Mouse (Mus musculus) intestine, embryonic 14.5 days (tissue): ENCODE results near the gene C3ar1. TPM values are rescaled to one million over a fixed set of nuclear protein-coding genes. Genes with fewer than 3 reads are reported as not detected.

Experiments
- microRNA-seq: library from miRNA; unstranded; fragments of <30 nt; microRNA quantifications from one replicate; pipeline ENCODE4, GENCODE M21; 2016
- polyA plus RNA-seq: library from polyadenylated mRNA; unstranded; fragments of >200 nt; fragmentation: Nextera tagmentation; extraction: Ambion mirVana; gene quantifications from 2 replicates; pipeline ENCODE4 v1.2.1, GENCODE M21; 2014

The C3ar1 gene
- polyA plus RNA-seq, 1 experiment from 2014 or later: 1.9 TPM

Small RNAs within 50 kb of the gene (microRNA-seq; reads per million reads assigned to microRNA genes)
- gene Mir7231: 0.42 reads per million

Other genes starting within 250 kb of the C3ar1 start
- gene Gdf3, start 246.1 kb downstream of the C3ar1 start, polyA plus RNA-seq: 0.11 TPM in 1 of 2 replicates, not detected in the other
- not detected in 2 replicates for gene Dppa3, start 229.8 kb downstream of the C3ar1 start, polyA plus RNA-seq
- 0.15 and 0.17 TPM in 2 replicates for gene Nanog, start 148.7 kb downstream of the C3ar1 start, polyA plus RNA-seq
- 17.6 and 21.5 TPM in 2 replicates for gene Slc2a3, start 54.5 kb downstream of the C3ar1 start, polyA plus RNA-seq
- gene Foxj2, start 36.2 kb downstream of the C3ar1 start, polyA plus RNA-seq: 6.4 and 6.9 TPM in 2 replicates
- 50.2 and 55.1 TPM in 2 replicates for gene Necap1, start 18.3 kb upstream of the C3ar1 start, polyA plus RNA-seq
- 3.6 and 3.9 TPM in 2 replicates for gene Clec4a1, start 65.7 kb upstream of the C3ar1 start, polyA plus RNA-seq
- 1.9 and 3.7 TPM in 2 replicates for gene Clec4a3, start 96.4 kb upstream of the C3ar1 start, polyA plus RNA-seq
- gene Clec4a4, start 134.2 kb upstream of the C3ar1 start, polyA plus RNA-seq: not detected in 2 replicates
- not detected in 2 replicates for gene Clec4b1, start 193.8 kb upstream of the C3ar1 start, polyA plus RNA-seq